Mouse (Mus musculus) thymus, adult 2 months (tissue): ENCODE data around the gene Rptor. TPM values are rescaled to one million over a fixed set of nuclear protein-coding genes. Genes with fewer than 3 reads are reported as not detected.

Source experiments
- DNase-seq: peaks from one replicate; pipeline ENCODE4 v3.0.0; 2021
- H3K27ac ChIP-seq: fragments of 200-500 bp; 2 replicates; pipeline ENCODE4 v1.5.1; 2012; ENCODE audit warnings: low read length, control low read depth; ENCODE audit not compliant: control insufficient read depth, insufficient read depth
- H3K27me3 ChIP-seq: fragments of 200-500 bp; 2 replicates; pipeline ENCODE4 v1.6.1; 2012; ENCODE audit warnings: mild to moderate bottlenecking, low read length, moderate library complexity, mixed read lengths; ENCODE audit not compliant: control insufficient read depth, insufficient read depth
- H3K36me3 ChIP-seq: fragments of 200-500 bp; 2 replicates; pipeline ENCODE4 v1.6.1; 2012; ENCODE audit warnings: mild to moderate bottlenecking, low read length, moderate library complexity; ENCODE audit not compliant: control insufficient read depth, insufficient read depth
- H3K4me1 ChIP-seq: fragments of 200-500 bp; replicated peaks from 2 replicates; pipeline ENCODE4 v1.6.1; 2012; ENCODE audit warnings: low read length; ENCODE audit not compliant: control insufficient read depth, insufficient read depth
- H3K4me3 ChIP-seq: fragments of 200-500 bp; 2 replicates; pipeline ENCODE4 v1.5.1; 2012; ENCODE audit warnings: mild to moderate bottlenecking, low read length, control low read depth, moderate library complexity; ENCODE audit not compliant: control insufficient read depth, insufficient read depth
- CTCF ChIP-seq: fragments of 200-500 bp; IDR thresholded peaks from 2 replicates; pipeline ENCODE4 v1.5.1; 2012; ENCODE audit warnings: mild to moderate bottlenecking, control low read depth, low read length, moderate library complexity, borderline replicate concordance; ENCODE audit not compliant: control insufficient read depth, poor library complexity, insufficient read depth; ENCODE audit errors: extremely low read depth
- POLR2A ChIP-seq: fragments of 200-500 bp; IDR thresholded peaks from 2 replicates; pipeline ENCODE4 v1.6.1; 2012; ENCODE audit warnings: mild to moderate bottlenecking, low read length, control low read depth, moderate library complexity; ENCODE audit not compliant: control insufficient read depth, poor library complexity, insufficient read depth; ENCODE audit errors: extremely low read depth
- WGBS: fragments of 180-500 bp; shearing (Covaris S2); methylation state at CpG from one replicate; pipeline ENCODE4 v1.1.7; 2018; 5-methylcytosine and 5-hydroxymethylcytosine counted together
- polyA plus RNA-seq: library from polyadenylated mRNA; depleted of rRNA; stranded (reverse); fragments of >200 nt; gene quantifications from 2 replicates; pipeline ENCODE4 v1.2.3, GENCODE M21; 2012

Rptor gene
- polyA plus RNA-seq, 1 experiment, result 58.7 TPM

- Histone ChIP-seq H3K4me3 (no peak overlapping the region), H3K27me3 (no peaks in the 10 kb centered on the region), H3K4me1 (peaks cover 48% of the 10 kb centered on the region), H3K27ac (no peak overlapping the region), H3K36me3 (no peaks in the 10 kb centered on the region)
- DNase-seq, result no peak
- no peak for TF ChIP-seq POLR2A
- no peak for TF ChIP-seq CTCF
- WGBS, result 90% methylated on average over 5 of the region's 5 CpGs
Measured at GRCm38 (mm10) chr11:119678427-119678826, 75.7 kb downstream of the Rptor start.

GRCm38 (mm10) chr11:119680735-119681134 is 78.0 kb downstream of the Rptor start:
- H3K27ac ChIP-seq, result no peak overlapping the region
- H3K4me1 ChIP-seq, result peaks cover 50% of the 10 kb centered on the region
- no peak overlapping the region for H3K4me3 ChIP-seq
- WGBS, result 21% methylated on average over 2 of the region's 2 CpGs
- H3K27me3 ChIP-seq, result no peaks in the 10 kb centered on the region
- H3K36me3 ChIP-seq, result no peaks in the 10 kb centered on the region
- DNase-seq, result no peak
- TF ChIP-seq CTCF, result no peak
- no peak for TF ChIP-seq POLR2A

- Histone ChIP-seq H3K4me1 (peaks cover 35% of the 10 kb centered on the region), H3K27me3 (no peaks in the 10 kb centered on the region), H3K36me3 (no peaks in the 10 kb centered on the region), H3K27ac (no peak overlapping the region), H3K4me3 (no peak overlapping the region)
- WGBS, result 14% methylated on average over 2 of the region's 2 CpGs
- no peak for DNase-seq
- TF ChIP-seq POLR2A, result no peak
- no peak for TF ChIP-seq CTCF
Measured at GRCm38 (mm10) chr11:119682285-119682684, 79.6 kb downstream of the Rptor start.

- H3K4me3 ChIP-seq, result no peak overlapping the region
- no peak for TF ChIP-seq CTCF
- no peak for TF ChIP-seq POLR2A
- no peaks in the 10 kb centered on the region for H3K36me3 ChIP-seq
- no peaks in the 10 kb centered on the region for H3K27me3 ChIP-seq
- H3K4me1 ChIP-seq, result peaks cover 27% of the 10 kb centered on the region
- H3K27ac ChIP-seq, result no peak overlapping the region
- DNase-seq, result no peak
- 82% methylated on average over 2 of the region's 2 CpGs for WGBS
Measured at GRCm38 (mm10) chr11:119683796-119684195, 81.1 kb downstream of the Rptor start.

- Histone ChIP-seq H3K27ac (no peak overlapping the region), H3K4me1 (peaks cover 27% of the 10 kb centered on the region), H3K27me3 (no peaks in the 10 kb centered on the region), H3K36me3 (no peaks in the 10 kb centered on the region), H3K4me3 (no peak overlapping the region)
- 75% methylated on average over 5 of the region's 5 CpGs for WGBS
- no peak for DNase-seq
- TF ChIP-seq POLR2A (no peak), CTCF (no peak)
Measured at GRCm38 (mm10) chr11:119685477-119685876, 82.8 kb downstream of the Rptor start.

GRCm38 (mm10) chr11:119685910-119686659 is 83.4 kb downstream of the Rptor start:
- WGBS, result 96% methylated on average over 2 of the region's 2 CpGs
- H3K27ac ChIP-seq, result no peak overlapping the region
- no peak for TF ChIP-seq CTCF
- no peak for TF ChIP-seq POLR2A
- H3K36me3 ChIP-seq, result no peaks in the 10 kb centered on the region
- H3K4me3 ChIP-seq, result no peak overlapping the region
- H3K4me1 ChIP-seq, result peaks cover 22% of the 10 kb centered on the region
- no peaks in the 10 kb centered on the region for H3K27me3 ChIP-seq
- no peak for DNase-seq
